Mouse (Mus musculus) heart, embryonic 11.5 days (tissue): Measurements from ENCODE around the gene Mrps7. TPM values are rescaled to one million over a fixed set of nuclear protein-coding genes. Genes with fewer than 3 reads are reported as not detected.
"Not testable (repeated sequence)": the region's sequence is repeated elsewhere in the genome, so short reads cannot be mapped to it uniquely, and the experiment has no call there.

Experiments used
- ATAC-seq: fragments of 200-750 bp; cut with Nextera tagmentation; replicated peaks from 2 replicates; pipeline ENCODE4 v1.8.0; 2017; ENCODE audit warnings: moderate library complexity; ENCODE audit not compliant: insufficient number of reproducible peaks, low FRiP score, low TSS enrichment
- H3K27ac ChIP-seq: fragments of 300-500 bp; sonication (generic); 2 replicates; pipeline ENCODE4 v1.5.1; 2014; ENCODE audit warnings: mild to moderate bottlenecking, low read depth, low read length
- H3K27me3 ChIP-seq: fragments of 300-500 bp; sonication (generic); 2 replicates; pipeline ENCODE4 v1.6.1; 2014; ENCODE audit warnings: mild to moderate bottlenecking, low read length, mixed read lengths; ENCODE audit not compliant: control insufficient read depth, insufficient read depth
- H3K36me3 ChIP-seq: fragments of 300-500 bp; sonication (generic); 2 replicates; pipeline ENCODE4 v1.6.1; 2014; ENCODE audit warnings: mild to moderate bottlenecking, low read length, moderate library complexity, mixed read lengths; ENCODE audit not compliant: control insufficient read depth, insufficient read depth
- H3K4me1 ChIP-seq: fragments of 300-500 bp; sonication (generic); 2 replicates; pipeline ENCODE4 v1.6.1; 2014; ENCODE audit warnings: low read length; ENCODE audit not compliant: control insufficient read depth, insufficient read depth
- H3K4me2 ChIP-seq: fragments of 300-500 bp; sonication (generic); 2 replicates; pipeline ENCODE4 v1.6.1; 2014; ENCODE audit warnings: mild to moderate bottlenecking, moderate library complexity
- H3K4me3 ChIP-seq: fragments of 300-500 bp; sonication (generic); 2 replicates; pipeline ENCODE4 v1.5.1; 2014; ENCODE audit warnings: low read depth, low read length
- H3K9ac ChIP-seq: fragments of 300-500 bp; sonication (generic); 2 replicates; pipeline ENCODE4 v1.6.1; 2014; ENCODE audit warnings: mild to moderate bottlenecking, low read depth, low read length, moderate library complexity
- H3K9me3 ChIP-seq: fragments of 300-500 bp; sonication (generic); replicated peaks from 2 replicates; pipeline ENCODE4 v1.6.1; 2016; ENCODE audit warnings: low read length; ENCODE audit not compliant: control insufficient read depth
- WGBS: fragments of 180-500 bp; shearing (Covaris S2); extraction: QIAGEN DNeasy Blood & Tissue Kit; methylation state at CpG from one replicate; pipeline ENCODE4 v1.1.7; 2014; ENCODE audit not compliant: insufficient replicate concordance; 5-methylcytosine and 5-hydroxymethylcytosine counted together
- polyA plus RNA-seq: library from polyadenylated mRNA; unstranded; fragments of >200 nt; fragmentation: Nextera tagmentation; extraction: Ambion mirVana; gene quantifications from 2 replicates; pipeline ENCODE4 v1.2.1, GENCODE M21; 2014

Mrps7 gene
- polyA plus RNA-seq, 1 experiment from 2014 or later: 104 TPM

DNA sequence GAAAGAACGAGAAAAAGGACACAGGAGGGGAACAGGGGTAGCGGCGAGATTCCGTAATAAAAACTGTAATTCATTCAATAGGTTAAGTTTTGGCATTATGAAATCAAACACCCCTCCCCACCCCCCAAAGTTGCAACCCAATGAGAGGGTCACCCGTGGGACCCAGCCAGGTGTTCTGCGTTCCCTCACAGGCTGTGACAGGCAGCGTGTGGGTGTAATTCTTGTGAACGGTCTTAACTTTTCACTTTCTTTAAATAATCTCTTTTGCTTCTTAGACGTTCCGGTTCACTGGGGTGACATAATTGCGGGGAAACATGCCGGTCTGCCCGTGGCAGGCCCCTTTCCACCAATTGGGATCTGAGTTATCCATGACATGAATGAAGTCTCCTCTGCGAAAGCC is 41.8 kb downstream of the Mrps7 start:
- H3K36me3 ChIP-seq, H3K9ac ChIP-seq, H3K4me1 ChIP-seq, H3K9me3 ChIP-seq, H3K4me3 ChIP-seq, ATAC-seq, H3K4me2 ChIP-seq, H3K27me3 ChIP-seq, H3K27ac ChIP-seq: not testable (repeated sequence)
- 81% methylated on average over 14 of the region's 14 CpGs for WGBS

DNA sequence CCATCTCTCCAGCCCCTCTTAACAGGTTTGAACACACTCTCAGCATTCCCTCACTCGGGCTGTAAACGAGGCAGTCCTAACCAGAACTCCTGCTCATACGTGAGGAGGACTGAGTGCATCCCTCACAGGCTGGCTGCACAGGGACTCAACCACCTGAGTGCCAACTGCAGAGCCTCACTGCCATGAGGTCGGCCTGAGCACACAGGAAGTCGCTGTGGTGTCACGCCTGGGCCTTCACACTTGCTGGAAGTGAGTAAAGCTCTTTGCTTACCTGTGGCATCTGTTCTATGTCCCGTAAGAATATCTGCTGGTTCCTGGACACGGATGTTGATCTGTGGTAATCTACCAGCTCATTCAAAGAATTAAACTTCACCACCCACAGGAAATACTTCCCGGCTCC is 42.7 kb downstream of the Mrps7 start:
- no peak for ATAC-seq
- H3K4me1 ChIP-seq: peaks cover 5% of the 10 kb centered on the region; the same call in 1 of the 2 replicates
- 94% methylated on average over 9 of the region's 9 CpGs for WGBS
- peaks cover 9% of the 10 kb centered on the region for H3K36me3 ChIP-seq
- H3K9ac ChIP-seq: no peak overlapping the region
- H3K27me3 ChIP-seq: no peaks in the 10 kb centered on the region
- no peaks in the 10 kb centered on the region for H3K9me3 ChIP-seq
- no peak overlapping the region for H3K4me2 ChIP-seq
- H3K27ac ChIP-seq: no peak overlapping the region
- H3K4me3 ChIP-seq: no peak overlapping the region

DNA sequence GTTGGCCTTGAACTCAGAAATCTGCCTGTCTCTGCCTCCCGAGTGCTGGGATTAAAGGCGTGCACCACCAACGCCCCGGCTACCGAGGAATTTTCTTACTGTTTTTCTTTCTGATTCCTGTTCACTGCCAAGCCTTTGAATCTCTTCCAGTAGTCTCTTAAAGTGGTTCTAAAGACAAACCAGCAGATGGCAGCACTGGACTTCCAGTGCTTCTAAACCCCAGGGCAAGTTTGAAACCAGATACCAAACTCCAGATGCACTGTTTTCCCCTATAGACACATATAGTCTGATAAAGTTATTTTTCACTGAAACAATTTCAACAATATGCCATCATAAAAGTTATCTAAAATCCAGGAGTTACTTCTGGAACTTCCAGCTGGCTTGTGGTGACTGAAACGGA is 43.7 kb downstream of the Mrps7 start:
- WGBS: 56% methylated on average over 6 of the region's 6 CpGs
- no peak overlapping the region for H3K27ac ChIP-seq
- H3K4me1 ChIP-seq: peaks cover 5% of the 10 kb centered on the region; the same call in 1 of the 2 replicates
- H3K9ac ChIP-seq: no peak overlapping the region
- ATAC-seq: no peak
- no peaks in the 10 kb centered on the region for H3K9me3 ChIP-seq
- no peak overlapping the region for H3K4me3 ChIP-seq
- H3K4me2 ChIP-seq: no peak overlapping the region
- peaks cover 9% of the 10 kb centered on the region for H3K36me3 ChIP-seq
- no peaks in the 10 kb centered on the region for H3K27me3 ChIP-seq

DNA sequence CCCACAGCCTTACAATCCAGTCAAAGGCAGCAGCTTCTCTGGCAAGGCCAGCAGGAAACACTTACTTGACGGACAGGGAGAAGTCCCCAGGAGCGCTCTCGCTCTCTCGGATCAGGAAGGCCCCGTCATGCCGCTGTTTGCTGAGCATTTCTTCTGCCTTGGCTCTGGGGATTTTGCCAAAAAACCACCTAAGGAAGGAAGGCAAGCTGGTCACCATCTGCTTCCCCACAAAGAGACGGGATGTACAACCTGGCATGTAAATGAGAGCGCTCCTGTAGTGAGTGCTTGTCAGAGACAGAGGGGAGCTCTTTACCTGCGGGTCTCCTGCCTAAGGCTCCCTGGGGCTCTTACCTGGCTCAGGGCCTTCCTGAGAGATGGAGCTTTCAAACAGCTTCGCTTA is 46.0 kb downstream of the Mrps7 start:
- WGBS: 62% methylated on average over 10 of the region's 10 CpGs
- no peaks in the 10 kb centered on the region for H3K9me3 ChIP-seq
- no peaks in the 10 kb centered on the region for H3K27me3 ChIP-seq
- H3K4me2 ChIP-seq: no peak overlapping the region
- H3K9ac ChIP-seq: peak overlapping the region; percentile 8; the same call in 1 of the 2 replicates
- H3K4me3 ChIP-seq: no peak overlapping the region
- H3K36me3 ChIP-seq: peaks cover 7% of the 10 kb centered on the region
- no peak for ATAC-seq
- H3K27ac ChIP-seq: peak overlapping the region; percentile 41
- peaks cover 10% of the 10 kb centered on the region for H3K4me1 ChIP-seq

DNA sequence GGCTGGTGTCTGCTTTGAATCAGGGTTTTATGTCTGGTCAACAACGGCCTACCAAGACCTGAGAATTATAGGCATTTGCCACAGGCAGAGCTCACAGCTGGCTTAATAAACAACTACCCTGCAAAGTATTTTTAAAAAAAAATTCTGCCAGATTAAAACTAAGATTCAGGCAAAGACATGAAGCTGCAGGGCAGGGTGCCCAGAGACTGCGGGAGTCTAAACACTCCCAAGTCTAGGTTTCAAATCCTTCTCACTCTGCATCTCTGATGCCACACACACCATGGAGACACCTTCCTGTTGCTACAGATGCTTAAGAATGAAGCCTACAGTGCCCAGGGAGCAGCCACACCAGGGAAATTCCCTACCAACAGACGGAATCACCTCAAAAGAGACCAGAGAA is 48.0 kb downstream of the Mrps7 start:
- no peak overlapping the region for H3K4me3 ChIP-seq
- H3K27ac ChIP-seq: no peak overlapping the region
- peaks cover 10% of the 10 kb centered on the region for H3K36me3 ChIP-seq
- peaks cover 10% of the 10 kb centered on the region for H3K4me1 ChIP-seq
- no peak overlapping the region for H3K9ac ChIP-seq
- no peak overlapping the region for H3K4me2 ChIP-seq
- H3K9me3 ChIP-seq: no peaks in the 10 kb centered on the region
- no peak for ATAC-seq
- WGBS: 89% methylated on average over 3 of the region's 3 CpGs
- no peaks in the 10 kb centered on the region for H3K27me3 ChIP-seq

DNA sequence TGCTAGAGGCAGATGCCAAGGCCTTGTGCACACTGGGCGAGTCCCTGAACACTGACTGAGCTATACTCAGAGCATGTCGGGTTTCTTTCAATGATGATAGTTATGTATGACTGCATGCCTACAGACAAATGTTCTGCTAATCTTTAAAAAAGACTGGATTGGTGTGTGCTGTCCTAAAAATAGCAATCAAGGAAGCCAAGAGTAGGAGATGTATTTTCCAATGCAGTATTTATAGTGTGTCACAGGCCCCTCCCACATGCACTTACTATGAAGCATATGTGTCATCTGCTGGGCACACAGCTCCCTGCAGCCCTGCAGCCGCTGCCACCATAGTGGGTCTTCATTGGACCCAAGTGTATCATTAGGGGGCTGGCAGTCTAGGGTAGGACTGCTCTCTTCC is 49.5 kb downstream of the Mrps7 start:
- ATAC-seq: no peak; the same call in 1 of the 2 replicates
- H3K9ac ChIP-seq: no peak overlapping the region
- WGBS: 63% methylated on average over 3 of the region's 3 CpGs

DNA sequence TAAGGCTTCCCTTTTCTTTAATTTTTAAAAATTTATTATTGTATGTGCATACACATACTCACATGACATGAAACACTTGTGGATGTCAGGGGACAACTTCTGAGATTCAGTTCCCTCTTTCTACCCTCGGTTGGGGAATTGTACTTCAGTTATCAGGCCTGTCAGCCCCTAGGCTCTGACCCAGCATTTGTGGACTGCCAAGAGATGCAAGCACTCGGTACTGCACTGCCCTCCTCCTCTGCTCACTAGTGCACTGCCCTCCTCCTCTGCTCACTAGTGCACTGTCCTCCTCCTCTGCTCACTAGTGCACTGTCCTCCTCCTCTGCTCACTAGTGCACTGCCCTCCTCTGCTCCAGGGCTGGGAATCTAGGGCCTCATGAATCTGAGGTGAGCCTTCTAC is 50.4 kb downstream of the Mrps7 start:
- peaks cover 10% of the 10 kb centered on the region for H3K4me1 ChIP-seq
- H3K9me3 ChIP-seq: no peaks in the 10 kb centered on the region
- no peak overlapping the region for H3K4me2 ChIP-seq
- H3K4me3 ChIP-seq: no peak overlapping the region
- no peak overlapping the region for H3K9ac ChIP-seq
- H3K27me3 ChIP-seq: no peaks in the 10 kb centered on the region
- WGBS: 50% methylated on average over 2 of the region's 2 CpGs
- ATAC-seq: no peak
- H3K27ac ChIP-seq: no peak overlapping the region; the same call in 1 of the 2 replicates
- peaks cover 5% of the 10 kb centered on the region; the same call in 1 of the 2 replicates for H3K36me3 ChIP-seq

More for the DNA sequence above, 49.5 kb downstream of the Mrps7 start:
- Histone ChIP-seq H3K9me3 (no peaks in the 10 kb centered on the region), H3K4me1 (peaks cover 10% of the 10 kb centered on the region), H3K4me3 (no peak overlapping the region), H3K4me2 (no peak overlapping the region), H3K27me3 (no peaks in the 10 kb centered on the region), H3K27ac (peak overlapping the region; percentile 31; the same call in 1 of the 2 replicates), H3K36me3 (peaks cover 8% of the 10 kb centered on the region; the same call in 1 of the 2 replicates)

Other genes with a start within 250 kb of the Mrps7 start
- gene Hid1, start 236.2 kb upstream of the Mrps7 start, polyA plus RNA-seq: 6.2 and 7.8 TPM in 2 replicates
- 6.2 and 7.8 TPM in 2 replicates for gene Cdr2l, start 222.0 kb upstream of the Mrps7 start, polyA plus RNA-seq
- gene Mrpl58, start 200.2 kb upstream of the Mrps7 start, polyA plus RNA-seq: 163 and 177 TPM in 2 replicates
- 1,505 and 1,518 TPM in 2 replicates for gene Atp5h, start 184.0 kb upstream of the Mrps7 start, polyA plus RNA-seq
- gene Kctd2, start 183.8 kb upstream of the Mrps7 start, polyA plus RNA-seq: 12.0 and 12.7 TPM in 2 replicates
- 0.26 TPM in 1 of 2 replicates, not detected in the other for gene Trim80, start 163.4 kb upstream of the Mrps7 start, polyA plus RNA-seq
- not detected in 2 replicates for gene Slc16a5, start 141.5 kb upstream of the Mrps7 start, polyA plus RNA-seq
- gene Armc7, start 128.3 kb upstream of the Mrps7 start, polyA plus RNA-seq: 5.1 and 5.7 TPM in 2 replicates
- gene Nt5c, start 112.1 kb upstream of the Mrps7 start, polyA plus RNA-seq: 70.5 and 76.3 TPM in 2 replicates
- 434 and 457 TPM in 2 replicates for gene Jpt1, start 89.5 kb upstream of the Mrps7 start, polyA plus RNA-seq
- gene Sumo2, start 67.6 kb upstream of the Mrps7 start, polyA plus RNA-seq: 702 and 712 TPM in 2 replicates
- 131 and 133 TPM in 2 replicates for gene Nup85, start 39.5 kb upstream of the Mrps7 start, polyA plus RNA-seq
- gene Gga3, start 126 bp downstream of the Mrps7 start, polyA plus RNA-seq: 17.9 and 21.0 TPM in 2 replicates
- 22.7 TPM in 2 replicates for gene Mif4gd, start 9.0 kb downstream of the Mrps7 start, polyA plus RNA-seq
- 35.6 and 35.7 TPM in 2 replicates for gene Slc25a19, start 24.4 kb downstream of the Mrps7 start, polyA plus RNA-seq
- 42.7 and 56.3 TPM in 2 replicates for gene Grb2, start 104.7 kb downstream of the Mrps7 start, polyA plus RNA-seq
- gene Tmem94, start 161.5 kb downstream of the Mrps7 start, polyA plus RNA-seq: 22.9 and 25.1 TPM in 2 replicates
- gene Caskin2, start 209.7 kb downstream of the Mrps7 start, polyA plus RNA-seq: 17.4 and 18.1 TPM in 2 replicates
- gene Tsen54, start 210.8 kb downstream of the Mrps7 start, polyA plus RNA-seq: 20.8 TPM in 2 replicates
- gene Llgl2, start 220.1 kb downstream of the Mrps7 start, polyA plus RNA-seq: 21.5 and 22.4 TPM in 2 replicates